Mouse (Mus musculus): ENCODE measurements around the gene Itgb7. TPM values are rescaled to one million over a fixed set of nuclear protein-coding genes. Genes with fewer than 3 reads are reported as not detected.
A peak's percentile ranks its signal among the peaks of the same experiment; 100 is the strongest.

Itgb7 gene
- total and polyA plus RNA-seq, 3 experiments = 7.4 to 15.2 TPM; not detected in 1

- Histone ChIP-seq H3K36me3 (ENCODE audit: control insufficient read depth in 1 of 2, insufficient read depth in 2 of 2, low read length in 2 of 2) (no peaks in the 10 kb centered on the region), H3K9ac (ENCODE audit: control insufficient read depth, low read depth, low read length, poor library complexity, severe bottlenecking) (no peak overlapping the region), H3K9me3 (replicated peaks; ENCODE audit: insufficient read depth, low read length) (no peaks in the 10 kb centered on the region), H3K4me3 (ENCODE audit: control insufficient read depth in 1 of 2, insufficient read depth in 1 of 2, low read depth in 2 of 2, low read length in 2 of 2) (no peak overlapping the region), H3K27me3 (ENCODE audit: control insufficient read depth in 1 of 2, insufficient read depth in 2 of 2, low read length in 2 of 2) (peaks cover 36 to 50% of the 10 kb centered on the region in 2 experiments), H3K4me1 (ENCODE audit: control insufficient read depth in 1 of 2, insufficient read depth in 2 of 2, low read length in 2 of 2) (peaks cover 5 to 12% of the 10 kb centered on the region in 2 experiments), H3K27ac (ENCODE audit: control insufficient read depth, low read depth, low read length) (no peak overlapping the region), H3K79me2 (ENCODE audit: control insufficient read depth, insufficient read depth, low read length, poor library complexity) (no peaks in the 10 kb centered on the region; the same call in 1 of the 2 replicates)
- DNase-seq (ENCODE audit: low read depth, low spot score) = no peak
- TF ChIP-seq SIN3A (IDR thresholded peaks at IDR 0.05; ENCODE audit: low read length) = no peak
- no peak for TF ChIP-seq E2F4 (IDR thresholded peaks at IDR 0.05; ENCODE audit: borderline replicate concordance, low read depth, low read length)
- no peak for TF ChIP-seq JUND (IDR thresholded peaks at IDR 0.05; ENCODE audit: low read depth, low read length)
- TF ChIP-seq UBTF (IDR thresholded peaks at IDR 0.05; ENCODE audit: borderline replicate concordance, insufficient read depth, low read depth, low read length) = no peak
- no peak for TF ChIP-seq HCFC1 (IDR thresholded peaks at IDR 0.05; ENCODE audit: low read depth, low read length)
- TF ChIP-seq USF1 (IDR thresholded peaks at IDR 0.05; ENCODE audit: low read depth, low read length) = no peak
- no peak for TF ChIP-seq ZC3H11A (IDR thresholded peaks at IDR 0.05; ENCODE audit: low read depth, low read length)
- no peak for TF ChIP-seq CTCF (IDR thresholded peaks at IDR 0.05 in 2 of 3, conservative IDR thresholded peaks at IDR 0.05 in 1 of 3; ENCODE audit: control insufficient read depth in 1 of 3, insufficient read depth in 1 of 3, low read depth in 2 of 3, low read length in 3 of 3, poor library complexity in 1 of 3, severe bottlenecking in 1 of 3)
- TF ChIP-seq SMC3 (IDR thresholded peaks at IDR 0.05; ENCODE audit: low read depth, low read length) = no peak
Measured at GRCm38 (mm10) chr15:102249967-102250366, 18.2 kb upstream of the Itgb7 start.

- peaks cover 5 to 14% of the 10 kb centered on the region in 2 experiments; a peak in 3 of 4 replicates for H3K4me1 ChIP-seq (ENCODE audit: control insufficient read depth in 1 of 2, insufficient read depth in 2 of 2, low read length in 2 of 2)
- H3K9ac ChIP-seq (ENCODE audit: control insufficient read depth, low read depth, low read length, poor library complexity, severe bottlenecking) = no peak overlapping the region
Measured at GRCm38 (mm10) chr15:102249251-102249691, 17.5 kb upstream of the Itgb7 start.

GRCm38 (mm10) chr15:102248812-102249191 lies 17.1 kb upstream of the Itgb7 start:
- H3K27ac ChIP-seq (ENCODE audit: control insufficient read depth, low read depth, low read length) = no peak overlapping the region
- no peaks in the 10 kb centered on the region; the same call in 1 of the 2 replicates for H3K79me2 ChIP-seq (ENCODE audit: control insufficient read depth, insufficient read depth, low read length, poor library complexity)
- peaks cover 30 to 44% of the 10 kb centered on the region in 2 experiments for H3K27me3 ChIP-seq (ENCODE audit: control insufficient read depth in 1 of 2, insufficient read depth in 2 of 2, low read length in 2 of 2)
- no peaks in the 10 kb centered on the region for H3K9me3 ChIP-seq (replicated peaks; ENCODE audit: insufficient read depth, low read length)
- TF ChIP-seq CTCF (IDR thresholded peaks at IDR 0.05 in 2 of 3, conservative IDR thresholded peaks at IDR 0.05 in 1 of 3; ENCODE audit: control insufficient read depth in 1 of 3, insufficient read depth in 1 of 3, low read depth in 2 of 3, low read length in 3 of 3, poor library complexity in 1 of 3, severe bottlenecking in 1 of 3) (no peak), ZNF384 (IDR thresholded peaks at IDR 0.05; ENCODE audit: low read depth, low read length) (0 out of 2 replicates have a peak, but pooled peaks have one; percentile 40), JUND (IDR thresholded peaks at IDR 0.05; ENCODE audit: low read depth, low read length) (peak; percentile 33; the same call in 1 of the 2 replicates), POLR2AphosphoS5 (IDR thresholded peaks at IDR 0.05; ENCODE audit: borderline replicate concordance, low read depth, low read length) (no peak), MAZ (IDR thresholded peaks at IDR 0.05; ENCODE audit: low read depth, low read length) (0 out of 2 replicates have a peak, but pooled peaks have one; percentile 12)
- peaks cover 0 to 5% of the 10 kb centered on the region in 2 experiments; a peak in 2 of 4 replicates for H3K36me3 ChIP-seq (ENCODE audit: control insufficient read depth in 1 of 2, insufficient read depth in 2 of 2, low read length in 2 of 2)
- no peak for DNase-seq (ENCODE audit: low read depth, low spot score)
- no peak overlapping the region for H3K4me3 ChIP-seq (ENCODE audit: control insufficient read depth in 1 of 2, insufficient read depth in 1 of 2, low read depth in 2 of 2, low read length in 2 of 2)
- H3K4me1 ChIP-seq (ENCODE audit: control insufficient read depth in 1 of 2, insufficient read depth in 2 of 2, low read length in 2 of 2) = peaks cover 5 to 18% of the 10 kb centered on the region in 2 experiments
- H3K9ac ChIP-seq (ENCODE audit: control insufficient read depth, low read depth, low read length, poor library complexity, severe bottlenecking) = no peak overlapping the region

More at GRCm38 (mm10) chr15:102249251-102249691, 17.5 kb upstream of the Itgb7 start:
- DNase-seq (ENCODE audit: low read depth, low spot score) = no peak
- Histone ChIP-seq H3K79me2 (ENCODE audit: control insufficient read depth, insufficient read depth, low read length, poor library complexity) (no peaks in the 10 kb centered on the region; the same call in 1 of the 2 replicates), H3K9me3 (replicated peaks; ENCODE audit: insufficient read depth, low read length) (no peaks in the 10 kb centered on the region), H3K27ac (ENCODE audit: control insufficient read depth, low read depth, low read length) (no peak overlapping the region), H3K36me3 (ENCODE audit: control insufficient read depth in 1 of 2, insufficient read depth in 2 of 2, low read length in 2 of 2) (peaks cover 0 to 4% of the 10 kb centered on the region in 2 experiments; a peak in 2 of 4 replicates), H3K4me3 (ENCODE audit: control insufficient read depth in 1 of 2, insufficient read depth in 1 of 2, low read depth in 2 of 2, low read length in 2 of 2) (no peak overlapping the region), H3K27me3 (ENCODE audit: control insufficient read depth in 1 of 2, insufficient read depth in 2 of 2, low read length in 2 of 2) (peaks cover 35 to 47% of the 10 kb centered on the region in 2 experiments)
- TF ChIP-seq MEF2A (IDR thresholded peaks at IDR 0.05; ENCODE audit: extremely low read depth, insufficient replicate concordance, low read depth, low read length, poor library complexity, severe bottlenecking) (no peak), KAT2A (conservative IDR thresholded peaks at IDR 0.05; ENCODE audit: low read depth, low read length) (no peak), JUND (IDR thresholded peaks at IDR 0.05; ENCODE audit: low read depth, low read length) (no peak; the same call in 1 of the 2 replicates), NRF1 (IDR thresholded peaks at IDR 0.05; ENCODE audit: insufficient read depth, low read depth, low read length, poor library complexity, severe bottlenecking) (no peak)

All from MEL (cell line).